Mouse (Mus musculus): Measurements from ENCODE around the gene Ogfr. TPM values are rescaled to one million over a fixed set of nuclear protein-coding genes. Genes with fewer than 3 reads are reported as not detected.

The Ogfr gene
- polyA plus RNA-seq, 1 experiment from 2014 or later, result 82.4 TPM

DNA sequence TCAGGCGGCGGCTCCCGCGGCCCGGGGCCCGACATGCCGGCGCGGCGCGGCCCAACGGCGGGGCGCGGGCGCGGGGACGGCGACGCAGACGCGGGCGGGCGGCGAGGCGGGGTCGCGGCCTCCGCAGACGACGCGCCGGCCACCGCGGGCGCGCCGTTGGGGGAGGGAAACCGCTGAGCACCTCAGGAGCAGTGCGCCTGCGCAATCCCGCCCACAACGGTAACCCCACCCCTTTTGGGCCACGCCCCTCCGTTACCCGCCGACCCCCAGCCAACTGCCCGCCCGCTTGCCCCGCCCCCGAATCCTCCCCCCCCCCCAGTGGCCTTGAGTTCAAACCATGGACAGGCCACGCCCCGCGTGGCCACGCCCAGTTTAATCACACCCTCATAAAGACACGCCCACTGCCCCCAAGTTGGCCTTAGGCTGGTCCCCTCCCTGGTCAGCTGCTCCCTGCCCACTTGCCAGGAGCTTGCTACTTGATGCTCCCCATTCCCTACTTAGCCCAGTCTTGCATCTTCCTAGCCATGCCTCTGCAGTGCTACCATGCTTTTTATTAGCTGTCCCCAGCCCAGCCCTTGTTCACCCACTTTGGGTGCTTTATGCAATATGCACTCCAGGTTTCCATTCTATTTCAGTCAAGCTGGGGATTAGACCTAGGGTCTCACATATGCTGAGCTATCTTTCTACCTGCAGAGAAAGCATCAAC is 53.7 kb downstream of the Ogfr start, which contains the start of gene Tcfl5:
Gene Tcfl5, minus strand, starts transcription at position 154 of the 706 bp plus-strand sequence.
- no peaks in the 10 kb centered on the region for H3K36me3 ChIP-seq (ENCODE audit: control insufficient read depth, insufficient read depth, low read length)
- peak within 1 kb of the TSS; percentile 34; the same call in 1 of the 2 replicates for H3K9ac ChIP-seq (ENCODE audit: low read depth, low read length)
- 6% methylated on average over 34 of the region's 56 CpGs for WGBS
- peak within 1 kb of the TSS; percentile 44 for H3K4me2 ChIP-seq (replicated peaks; ENCODE audit: low read depth, low read length)
- H3K27me3 ChIP-seq (ENCODE audit: control insufficient read depth, insufficient read depth, low read length), result peaks cover 42% of the 10 kb centered on the region
- H3K9me3 ChIP-seq (ENCODE audit: control insufficient read depth, low read length), result peaks cover 21% of the 10 kb centered on the region
- ATAC-seq (ENCODE audit: low FRiP score, low TSS enrichment), result 0 out of 2 replicates have a peak, but pooled peaks have one; percentile 4
- no peaks in the 10 kb centered on the region for H3K4me1 ChIP-seq (ENCODE audit: control insufficient read depth, insufficient read depth, low read length)
- H3K4me3 ChIP-seq (ENCODE audit: low read length), result peak within 1 kb of the TSS; percentile 32
- H3K27ac ChIP-seq (ENCODE audit: low read depth, low read length), result no peak within 1 kb of the TSS

DNA sequence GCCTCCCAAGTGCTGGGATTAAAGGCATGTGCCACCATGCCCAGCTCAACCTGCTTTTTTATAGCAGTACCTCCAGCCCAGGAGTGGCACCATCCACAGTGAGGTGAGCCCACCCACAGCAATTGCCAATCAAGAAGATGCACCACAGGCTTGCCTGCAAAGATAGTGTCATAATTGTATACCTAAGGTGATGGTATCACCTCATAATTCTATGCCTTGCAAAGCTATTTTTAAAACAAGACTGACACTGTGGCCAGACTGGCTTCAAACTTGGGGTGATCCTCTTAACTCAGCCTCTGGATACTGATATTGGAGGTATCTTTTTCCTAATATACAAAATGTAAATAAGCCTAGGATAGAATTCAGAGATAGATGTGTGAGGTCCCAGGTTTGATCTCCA is 54.6 kb downstream of the Ogfr start:
- H3K27me3 ChIP-seq (ENCODE audit: control insufficient read depth, insufficient read depth, low read length), result peaks cover 42% of the 10 kb centered on the region
- H3K9me3 ChIP-seq (ENCODE audit: control insufficient read depth, low read length), result peaks cover 21% of the 10 kb centered on the region
- no peaks in the 10 kb centered on the region for H3K4me1 ChIP-seq (ENCODE audit: control insufficient read depth, insufficient read depth, low read length)
- no peaks in the 10 kb centered on the region for H3K36me3 ChIP-seq (ENCODE audit: control insufficient read depth, insufficient read depth, low read length)
- no peak overlapping the region for H3K4me3 ChIP-seq (ENCODE audit: low read length)
- H3K4me2 ChIP-seq (replicated peaks; ENCODE audit: low read depth, low read length), result no peak overlapping the region
- ATAC-seq (ENCODE audit: low FRiP score, low TSS enrichment), result no peak
- H3K27ac ChIP-seq (ENCODE audit: low read depth, low read length), result no peak overlapping the region
- H3K9ac ChIP-seq (ENCODE audit: low read depth, low read length), result no peak overlapping the region

Other genes with a start within 250 kb of the Ogfr start
- 1.1 and 1.9 TPM in 2 replicates for gene Slco4a1, start 133.0 kb upstream of the Ogfr start, polyA plus RNA-seq (2014; fragmentation: Nextera tagmentation; extraction: Ambion mirVana)
- gene Ntsr1, start 89.3 kb upstream of the Ogfr start, polyA plus RNA-seq (2014; fragmentation: Nextera tagmentation; extraction: Ambion mirVana), result 6.3 and 12.4 TPM in 2 replicates
- 52.4 and 53.9 TPM in 2 replicates for gene Mrgbp, start 7.9 kb upstream of the Ogfr start, polyA plus RNA-seq (2014; fragmentation: Nextera tagmentation; extraction: Ambion mirVana)
- gene Col9a3, start 8.5 kb downstream of the Ogfr start, polyA plus RNA-seq (2014; fragmentation: Nextera tagmentation; extraction: Ambion mirVana), result 4.4 and 6.4 TPM in 2 replicates
- gene Tcfl5, start 53.5 kb downstream of the Ogfr start, polyA plus RNA-seq (2014; fragmentation: Nextera tagmentation; extraction: Ambion mirVana), result 0.22 and 0.40 TPM in 2 replicates
- 25.6 and 39.5 TPM in 2 replicates for gene Dido1, start 120.8 kb downstream of the Ogfr start, polyA plus RNA-seq (2014; fragmentation: Nextera tagmentation; extraction: Ambion mirVana)
- 54.3 and 62.9 TPM in 2 replicates for gene Gid8, start 120.9 kb downstream of the Ogfr start, polyA plus RNA-seq (2014; fragmentation: Nextera tagmentation; extraction: Ambion mirVana)
- 0.20 and 0.47 TPM in 2 replicates for gene Slc17a9, start 136.0 kb downstream of the Ogfr start, polyA plus RNA-seq (2014; fragmentation: Nextera tagmentation; extraction: Ambion mirVana)
- 0.10 TPM in 1 of 2 replicates, not detected in the other for gene Bhlhe23, start 187.7 kb downstream of the Ogfr start, polyA plus RNA-seq (2014; fragmentation: Nextera tagmentation; extraction: Ambion mirVana)